Mouse (Mus musculus): Measurements from ENCODE around the gene Ryr1. TPM values are rescaled to one million over a fixed set of nuclear protein-coding genes. Genes with fewer than 3 reads are reported as not detected.

The Ryr1 gene
- polyA plus RNA-seq, 1 experiment from 2014 or later = 2.5 TPM

DNA sequence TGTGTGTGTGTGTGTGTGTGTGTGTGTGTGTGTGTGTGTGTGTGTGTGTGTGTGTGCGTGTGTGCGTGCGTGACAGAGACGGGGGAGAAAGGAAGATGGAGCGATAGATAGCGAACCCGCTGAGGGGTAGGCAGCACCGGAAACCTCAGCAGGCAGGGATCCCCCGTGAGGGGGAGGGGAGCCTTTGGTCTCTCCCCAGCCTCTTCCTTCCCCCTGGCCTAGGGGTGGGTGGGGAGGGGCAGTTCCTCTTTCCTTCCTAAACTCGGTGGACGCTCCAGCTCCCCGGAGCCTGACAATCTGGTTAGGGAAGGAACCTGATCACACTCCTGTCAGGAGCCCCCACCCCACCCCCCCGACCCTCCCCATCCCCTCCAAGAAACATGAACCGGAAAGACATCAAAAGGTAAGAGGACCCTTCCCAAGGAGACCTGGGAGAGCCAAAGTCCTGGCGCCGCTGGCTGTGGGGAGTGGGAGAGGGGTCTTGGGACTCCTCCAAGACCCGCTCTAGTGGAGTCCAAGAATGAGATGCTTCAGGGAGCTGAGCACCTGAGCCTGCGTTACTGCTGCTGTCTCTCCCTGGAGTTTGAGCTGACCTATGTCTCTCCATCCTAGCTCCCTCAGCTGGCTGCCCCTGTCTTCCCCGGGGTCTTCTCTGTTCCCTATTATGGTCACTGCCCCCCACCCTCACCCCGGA lies 9.9 kb upstream of the Ryr1 start, which contains the start of gene Rasgrp4:
TSS of gene Rasgrp4 (plus strand) at position 159 of the 694 bp plus-strand sequence.
- H3K27ac ChIP-seq (replicated peaks; ENCODE audit: low read depth, low read length) = no peak within 1 kb of the TSS
- peak within 1 kb of the TSS; percentile 50 for H3K4me2 ChIP-seq (ENCODE audit: low read depth, severe bottlenecking)
- 1% methylated on average over 10 of the region's 20 CpGs for WGBS
- DNase-seq (ENCODE audit: low spot score) (peak; percentile 42), ATAC-seq (ENCODE audit: insufficient number of reproducible peaks, low FRiP score, low TSS enrichment, low read depth) (no peak)
- H3K4me3 ChIP-seq (ENCODE audit: low read depth, low read length) = peak within 1 kb of the TSS; percentile 20; the same call in 1 of the 2 replicates
- H3K27me3 ChIP-seq (ENCODE audit: control insufficient read depth, insufficient read depth, low read length) = no peaks in the 10 kb centered on the region
- peak within 1 kb of the TSS; percentile 22; the same call in 1 of the 2 replicates for H3K9ac ChIP-seq (ENCODE audit: low read length)
- H3K4me1 ChIP-seq (ENCODE audit: control insufficient read depth, insufficient read depth, low read length) = peaks cover 9% of the 10 kb centered on the region
- no peaks in the 10 kb centered on the region for H3K9me3 ChIP-seq (ENCODE audit: control insufficient read depth, low read length)
- no peaks in the 10 kb centered on the region for H3K36me3 ChIP-seq (ENCODE audit: control insufficient read depth, insufficient read depth, low read length)

- H3K4me3 ChIP-seq (ENCODE audit: low read depth, low read length) = no peak overlapping the region
- no peak overlapping the region for H3K27ac ChIP-seq (replicated peaks; ENCODE audit: low read depth, low read length)
- no peaks in the 10 kb centered on the region for H3K36me3 ChIP-seq (ENCODE audit: control insufficient read depth, insufficient read depth, low read length)
- DNase-seq (ENCODE audit: low spot score) (no peak), ATAC-seq (ENCODE audit: insufficient number of reproducible peaks, low FRiP score, low TSS enrichment, low read depth) (no peak)
- peak overlapping the region; percentile 50; the same call in 1 of the 2 replicates for H3K4me2 ChIP-seq (ENCODE audit: low read depth, severe bottlenecking)
- no peaks in the 10 kb centered on the region for H3K27me3 ChIP-seq (ENCODE audit: control insufficient read depth, insufficient read depth, low read length)
- H3K9ac ChIP-seq (ENCODE audit: low read length) = no peak overlapping the region; the same call in 1 of the 2 replicates
- WGBS = 2% methylated on average over 4 of the region's 4 CpGs
- H3K4me1 ChIP-seq (ENCODE audit: control insufficient read depth, insufficient read depth, low read length) = peaks cover 9% of the 10 kb centered on the region
- no peaks in the 10 kb centered on the region for H3K9me3 ChIP-seq (ENCODE audit: control insufficient read depth, low read length)
Observed at GRCm38 (mm10) chr7:29134230-29134629, 9.3 kb upstream of the Ryr1 start.

DNA sequence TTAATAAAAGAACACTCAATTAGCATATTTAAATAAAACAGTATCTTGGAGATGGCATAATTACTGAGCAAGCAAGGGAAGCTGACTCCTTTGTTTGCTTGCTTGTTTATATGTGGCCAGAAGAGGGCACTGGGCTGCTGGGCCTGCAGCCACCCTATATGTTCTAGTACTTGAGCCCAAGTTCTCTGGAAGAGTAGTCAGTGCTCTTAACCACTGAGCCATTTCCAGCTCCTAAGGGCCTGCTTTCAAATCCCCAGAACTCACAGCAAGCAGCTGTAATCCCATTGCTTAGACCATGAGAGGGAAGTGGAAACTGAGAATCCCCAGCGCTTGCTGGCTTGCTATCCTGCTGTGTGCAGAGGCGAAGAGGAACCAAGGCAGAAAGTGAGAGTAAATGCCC lies 3.7 kb upstream of the Ryr1 start:
- no peaks in the 10 kb centered on the region for H3K36me3 ChIP-seq (ENCODE audit: control insufficient read depth, insufficient read depth, low read length)
- H3K27me3 ChIP-seq (ENCODE audit: control insufficient read depth, insufficient read depth, low read length) = no peaks in the 10 kb centered on the region
- DNase-seq (ENCODE audit: low spot score) (no peak), ATAC-seq (ENCODE audit: insufficient number of reproducible peaks, low FRiP score, low TSS enrichment, low read depth) (no peak)
- H3K4me3 ChIP-seq (ENCODE audit: low read depth, low read length) = no peak overlapping the region
- H3K9me3 ChIP-seq (ENCODE audit: control insufficient read depth, low read length) = no peaks in the 10 kb centered on the region
- WGBS = 60% methylated on average over 2 of the region's 2 CpGs
- peaks cover 3% of the 10 kb centered on the region for H3K4me1 ChIP-seq (ENCODE audit: control insufficient read depth, insufficient read depth, low read length)
- no peak overlapping the region for H3K4me2 ChIP-seq (ENCODE audit: low read depth, severe bottlenecking)
- no peak overlapping the region for H3K27ac ChIP-seq (replicated peaks; ENCODE audit: low read depth, low read length)
- no peak overlapping the region for H3K9ac ChIP-seq (ENCODE audit: low read length)

DNA sequence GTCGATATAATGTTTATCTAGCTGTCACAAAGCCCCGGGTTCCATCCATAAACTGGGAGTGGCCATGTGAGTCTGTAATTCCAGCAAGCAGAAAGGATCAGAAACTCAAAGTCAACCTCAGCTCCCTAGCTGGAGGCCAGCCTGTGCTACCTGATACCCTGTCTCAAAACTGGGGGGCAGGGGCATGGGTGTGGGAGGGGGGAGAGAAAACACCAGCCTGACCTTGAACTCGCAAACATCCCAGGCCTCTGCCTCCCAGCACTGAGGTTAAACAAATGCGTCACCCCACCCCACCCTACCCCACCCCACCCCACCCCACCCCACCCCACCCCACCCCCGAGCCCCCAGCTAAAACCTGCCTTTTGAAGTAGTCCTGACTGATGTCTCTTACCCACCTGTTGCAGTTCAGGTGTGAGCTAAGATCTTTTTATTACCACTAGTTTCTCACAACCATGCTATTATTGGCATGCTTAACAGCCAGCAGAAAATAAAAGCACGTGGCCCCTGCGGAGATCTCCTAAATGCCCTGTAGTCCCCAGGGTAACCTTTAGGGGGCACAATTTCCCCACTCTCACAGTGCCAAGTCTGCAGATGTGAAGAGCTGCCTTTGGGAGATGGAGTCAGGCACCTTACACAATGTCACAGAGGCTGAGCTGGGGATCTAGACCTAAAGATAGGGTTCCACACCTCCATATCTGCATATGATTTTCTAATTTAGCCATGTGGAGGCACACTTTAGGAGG lies 1.4 kb upstream of the Ryr1 start:
- no peak overlapping the region for H3K4me3 ChIP-seq (ENCODE audit: low read depth, low read length)
- H3K27ac ChIP-seq (replicated peaks; ENCODE audit: low read depth, low read length) = no peak overlapping the region
- ATAC-seq (ENCODE audit: insufficient number of reproducible peaks, low FRiP score, low TSS enrichment, low read depth) (no peak), DNase-seq (ENCODE audit: low spot score) (peak; percentile 78)
- no peak overlapping the region for H3K4me2 ChIP-seq (ENCODE audit: low read depth, severe bottlenecking)
- H3K27me3 ChIP-seq (ENCODE audit: control insufficient read depth, insufficient read depth, low read length) = no peaks in the 10 kb centered on the region
- peaks cover 3% of the 10 kb centered on the region for H3K4me1 ChIP-seq (ENCODE audit: control insufficient read depth, insufficient read depth, low read length)
- no peaks in the 10 kb centered on the region for H3K9me3 ChIP-seq (ENCODE audit: control insufficient read depth, low read length)
- WGBS = 25% methylated on average over 7 of the region's 7 CpGs
- H3K9ac ChIP-seq (ENCODE audit: low read length) = no peak overlapping the region
- no peaks in the 10 kb centered on the region for H3K36me3 ChIP-seq (ENCODE audit: control insufficient read depth, insufficient read depth, low read length)

DNA sequence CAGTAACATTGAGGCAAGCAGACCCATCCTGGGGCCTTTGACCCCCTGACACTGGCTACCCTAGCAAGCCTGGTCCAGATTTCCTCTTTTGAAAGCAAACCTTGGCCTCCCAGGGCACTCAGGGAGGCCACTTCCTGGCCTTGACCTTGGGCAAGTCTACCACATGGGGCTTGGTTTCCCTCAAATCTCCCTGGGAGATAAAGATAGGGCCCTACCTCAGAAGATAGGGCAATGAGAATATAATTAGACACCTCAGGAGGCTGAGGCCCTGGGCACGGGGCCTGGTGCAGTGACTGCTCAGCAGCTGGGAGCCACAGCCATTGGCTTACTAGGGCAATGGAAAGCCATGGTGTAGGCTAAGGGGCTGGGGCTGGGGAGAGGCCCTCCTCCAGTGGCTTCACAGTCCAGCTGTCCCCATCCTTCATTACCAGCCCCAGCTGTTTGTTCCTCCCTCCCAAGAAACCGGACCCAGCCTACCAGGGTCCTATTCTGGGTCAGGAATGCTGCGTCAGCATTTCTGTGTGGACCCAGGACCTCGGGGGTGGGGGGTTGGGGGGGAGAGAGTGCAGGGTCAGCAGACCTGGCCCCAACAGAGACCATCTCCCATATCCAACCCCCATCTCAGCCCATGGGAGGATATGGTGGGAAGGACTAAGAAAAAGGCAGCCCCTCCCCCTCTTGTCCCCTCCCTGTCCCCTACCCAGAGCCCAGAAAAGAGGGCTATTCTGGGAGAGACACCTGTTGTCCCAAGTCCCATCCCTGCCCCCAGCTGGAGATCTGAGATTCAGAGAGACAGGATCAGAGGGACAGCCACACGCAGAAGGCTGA lies 1.2 kb downstream of the Ryr1 start:
- peak; percentile 46; the same call in 1 of the 2 replicates for ATAC-seq (ENCODE audit: insufficient number of reproducible peaks, low FRiP score, low TSS enrichment, low read depth)
- H3K27ac ChIP-seq (replicated peaks; ENCODE audit: low read depth, low read length) = no peak overlapping the region
- DNase-seq (ENCODE audit: low spot score) = no peak
- no peak overlapping the region for H3K9ac ChIP-seq (ENCODE audit: low read length)
- H3K4me3 ChIP-seq (ENCODE audit: low read depth, low read length) = peak overlapping the region; percentile 36
- no peaks in the 10 kb centered on the region for H3K9me3 ChIP-seq (ENCODE audit: control insufficient read depth, low read length)
- no peaks in the 10 kb centered on the region for H3K27me3 ChIP-seq (ENCODE audit: control insufficient read depth, insufficient read depth, low read length)
- peak overlapping the region; percentile 74 for H3K4me2 ChIP-seq (ENCODE audit: low read depth, severe bottlenecking)
- 51% methylated on average over 5 of the region's 5 CpGs for WGBS
- peaks cover 3% of the 10 kb centered on the region for H3K4me1 ChIP-seq (ENCODE audit: control insufficient read depth, insufficient read depth, low read length)
- no peaks in the 10 kb centered on the region for H3K36me3 ChIP-seq (ENCODE audit: control insufficient read depth, insufficient read depth, low read length)

GRCm38 (mm10) chr7:29122821-29123220 lies 2.2 kb downstream of the Ryr1 start:
- no peaks in the 10 kb centered on the region for H3K9me3 ChIP-seq (ENCODE audit: control insufficient read depth, low read length)
- 92% methylated on average over 9 of the region's 9 CpGs for WGBS
- peaks cover 5% of the 10 kb centered on the region for H3K4me1 ChIP-seq (ENCODE audit: control insufficient read depth, insufficient read depth, low read length)
- H3K4me2 ChIP-seq (ENCODE audit: low read depth, severe bottlenecking) = no peak overlapping the region
- H3K4me3 ChIP-seq (ENCODE audit: low read depth, low read length) = no peak overlapping the region
- no peaks in the 10 kb centered on the region for H3K27me3 ChIP-seq (ENCODE audit: control insufficient read depth, insufficient read depth, low read length)
- DNase-seq (ENCODE audit: low spot score) (no peak), ATAC-seq (ENCODE audit: insufficient number of reproducible peaks, low FRiP score, low TSS enrichment, low read depth) (no peak)
- H3K9ac ChIP-seq (ENCODE audit: low read length) = no peak overlapping the region
- H3K36me3 ChIP-seq (ENCODE audit: control insufficient read depth, insufficient read depth, low read length) = no peaks in the 10 kb centered on the region
- H3K27ac ChIP-seq (replicated peaks; ENCODE audit: low read depth, low read length) = no peak overlapping the region

GRCm38 (mm10) chr7:29119526-29119925 lies 5.5 kb downstream of the Ryr1 start:
- no peak overlapping the region for H3K4me2 ChIP-seq (ENCODE audit: low read depth, severe bottlenecking)
- H3K4me3 ChIP-seq (ENCODE audit: low read depth, low read length) = no peak overlapping the region
- H3K36me3 ChIP-seq (ENCODE audit: control insufficient read depth, insufficient read depth, low read length) = no peaks in the 10 kb centered on the region
- WGBS = 50% methylated on average over 1 of the region's 1 CpGs
- DNase-seq (ENCODE audit: low spot score) (no peak), ATAC-seq (ENCODE audit: insufficient number of reproducible peaks, low FRiP score, low TSS enrichment, low read depth) (no peak)
- H3K4me1 ChIP-seq (ENCODE audit: control insufficient read depth, insufficient read depth, low read length) = peaks cover 5% of the 10 kb centered on the region
- H3K27me3 ChIP-seq (ENCODE audit: control insufficient read depth, insufficient read depth, low read length) = no peaks in the 10 kb centered on the region
- H3K9me3 ChIP-seq (ENCODE audit: control insufficient read depth, low read length) = no peaks in the 10 kb centered on the region
- no peak overlapping the region for H3K27ac ChIP-seq (replicated peaks; ENCODE audit: low read depth, low read length)
- H3K9ac ChIP-seq (ENCODE audit: low read length) = no peak overlapping the region
